Mouse (Mus musculus): Measurements from ENCODE around the gene Arf3. TPM values are rescaled to one million over a fixed set of nuclear protein-coding genes. Genes with fewer than 3 reads are reported as not detected.

Arf3 gene
- polyA plus RNA-seq, 1 experiment, result 19.8 TPM

DNA sequence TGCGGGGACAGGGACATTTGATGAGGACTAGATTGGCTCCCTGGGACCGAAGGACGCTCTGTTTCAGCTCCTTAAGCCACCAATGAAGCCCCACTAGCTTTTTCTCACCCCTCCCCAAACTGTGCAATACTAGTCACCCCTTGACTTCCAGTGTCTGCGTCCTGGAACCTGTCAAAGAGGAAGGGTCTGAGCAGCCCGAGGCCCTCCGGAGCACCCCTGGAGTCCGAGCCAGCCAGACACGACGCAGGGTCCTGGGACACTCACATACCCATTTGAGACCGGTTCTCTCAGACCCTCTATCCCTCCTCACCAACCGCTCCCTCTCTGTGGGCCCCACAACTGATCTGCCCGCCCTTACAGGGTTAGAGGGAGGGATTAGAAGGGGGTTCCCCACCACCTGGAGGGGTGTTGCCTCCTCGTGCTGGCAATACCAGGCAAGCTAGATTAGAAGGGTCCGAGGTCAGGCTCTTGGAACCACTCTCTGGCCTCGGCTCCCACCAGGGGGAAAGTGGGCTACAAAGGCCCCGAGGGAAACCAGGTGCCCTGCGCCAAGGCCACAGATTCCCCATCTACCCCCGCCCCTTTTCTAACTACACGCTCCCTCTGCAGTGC lies 14.1 kb upstream of the Arf3 start:
- H3K4me3 ChIP-seq (replicated peaks; ENCODE audit: control insufficient read depth, low read depth, low read length), result no peak overlapping the region
- WGBS, result 7% methylated on average over 19 of the region's 19 CpGs
- H3K27ac ChIP-seq (ENCODE audit: control insufficient read depth, insufficient read depth, low read depth, low read length, poor library complexity), result no peak overlapping the region
- H3K4me1 ChIP-seq (ENCODE audit: control insufficient read depth, insufficient read depth, low read length), result no peaks in the 10 kb centered on the region; the same call in 1 of the 2 replicates
- TF ChIP-seq POLR2A (IDR thresholded peaks at IDR 0.05; ENCODE audit: borderline replicate concordance, control insufficient read depth, low read depth, low read length) (no peak), CTCF (IDR thresholded peaks at IDR 0.05; ENCODE audit: control insufficient read depth, insufficient read depth, low read length) (no peak)

DNA sequence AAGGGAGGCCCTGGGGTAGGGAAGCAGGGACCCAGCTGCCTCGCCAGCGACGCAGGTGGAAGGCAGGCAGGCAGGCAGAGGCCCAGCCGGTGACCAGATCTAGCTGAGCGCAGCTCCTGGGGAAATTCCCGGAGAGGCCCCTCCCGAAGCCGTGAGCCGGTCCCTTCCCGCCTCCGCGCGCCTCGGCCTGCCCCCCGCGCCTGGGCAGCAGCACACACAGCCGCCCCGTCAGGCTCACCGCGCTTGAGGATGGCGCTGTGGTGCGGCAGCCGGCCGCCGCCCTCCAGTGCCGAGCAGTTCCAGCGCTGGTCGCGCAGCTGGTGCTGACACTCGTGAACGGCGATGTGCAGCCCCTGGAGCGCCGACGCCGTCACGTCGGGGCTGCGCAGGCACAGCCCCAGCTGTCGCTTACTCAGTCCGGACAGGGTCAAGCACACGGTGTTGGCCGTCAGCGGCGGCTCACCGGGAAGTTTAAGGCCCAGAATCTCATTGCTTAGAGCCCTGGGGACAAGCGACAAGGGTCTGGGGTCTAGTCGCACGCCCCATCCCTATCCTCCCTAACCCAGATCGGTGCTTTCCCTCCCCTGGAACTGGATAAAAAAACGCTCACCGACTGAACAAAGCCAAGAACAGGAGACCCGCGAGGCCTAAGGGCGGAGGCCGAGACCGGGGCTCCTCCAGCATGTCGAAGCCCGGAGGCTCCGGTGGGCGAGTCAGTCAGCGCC lies 13.4 kb upstream of the Arf3 start:
- WGBS, result 5% methylated on average over 62 of the region's 62 CpGs
- peak; percentile 2; the same call in 1 of the 2 replicates for TF ChIP-seq CTCF (IDR thresholded peaks at IDR 0.05; ENCODE audit: control insufficient read depth, insufficient read depth, low read length)
- TF ChIP-seq POLR2A (IDR thresholded peaks at IDR 0.05; ENCODE audit: borderline replicate concordance, control insufficient read depth, low read depth, low read length), result no peak
- Histone ChIP-seq H3K4me3 (replicated peaks; ENCODE audit: control insufficient read depth, low read depth, low read length) (no peak overlapping the region), H3K27ac (ENCODE audit: control insufficient read depth, insufficient read depth, low read depth, low read length, poor library complexity) (peak overlapping the region; percentile 15; the same call in 1 of the 2 replicates), H3K4me1 (ENCODE audit: control insufficient read depth, insufficient read depth, low read length) (no peaks in the 10 kb centered on the region; the same call in 1 of the 2 replicates)

GRCm38 (mm10) chr15:98775533-98775932 lies 12.5 kb upstream of the Arf3 start:
- no peaks in the 10 kb centered on the region; the same call in 1 of the 2 replicates for H3K4me1 ChIP-seq (ENCODE audit: control insufficient read depth, insufficient read depth, low read length)
- H3K27ac ChIP-seq (ENCODE audit: control insufficient read depth, insufficient read depth, low read depth, low read length, poor library complexity), result no peak overlapping the region
- 31% methylated on average over 5 of the region's 5 CpGs for WGBS
- TF ChIP-seq CTCF (IDR thresholded peaks at IDR 0.05; ENCODE audit: control insufficient read depth, insufficient read depth, low read length), result no peak
- no peak for TF ChIP-seq POLR2A (IDR thresholded peaks at IDR 0.05; ENCODE audit: borderline replicate concordance, control insufficient read depth, low read depth, low read length)
- no peak overlapping the region for H3K4me3 ChIP-seq (replicated peaks; ENCODE audit: control insufficient read depth, low read depth, low read length)

DNA sequence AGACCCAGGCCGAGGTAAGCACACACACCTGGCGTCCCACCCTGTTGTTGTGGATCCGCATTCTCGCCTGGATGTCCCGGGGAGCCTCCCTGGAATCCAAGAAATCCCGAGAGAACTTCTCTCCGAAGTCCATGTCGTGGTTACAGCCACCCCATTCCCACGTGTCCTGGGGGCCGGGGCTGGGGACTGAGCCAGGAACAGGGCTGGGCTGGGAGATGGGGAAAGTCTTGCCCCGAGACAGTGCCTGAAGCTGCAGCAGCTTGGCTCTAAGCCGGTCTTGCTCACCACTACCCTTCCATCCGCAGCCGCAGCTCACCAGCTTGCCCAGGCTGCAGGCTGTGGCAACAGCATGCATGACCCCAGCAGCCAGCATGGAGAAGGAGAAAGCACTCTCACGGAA lies 11.1 kb upstream of the Arf3 start:
- WGBS, result 78% methylated on average over 15 of the region's 15 CpGs
- H3K4me1 ChIP-seq (ENCODE audit: control insufficient read depth, insufficient read depth, low read length), result no peaks in the 10 kb centered on the region; the same call in 1 of the 2 replicates

GRCm38 (mm10) chr15:98772511-98773211 lies 9.6 kb upstream of the Arf3 start:
- 4% methylated on average over 36 of the region's 36 CpGs for WGBS
- TF ChIP-seq CTCF (IDR thresholded peaks at IDR 0.05; ENCODE audit: control insufficient read depth, insufficient read depth, low read length), result no peak
- no peak for TF ChIP-seq POLR2A (IDR thresholded peaks at IDR 0.05; ENCODE audit: borderline replicate concordance, control insufficient read depth, low read depth, low read length)
- H3K4me1 ChIP-seq (ENCODE audit: control insufficient read depth, insufficient read depth, low read length), result no peaks in the 10 kb centered on the region; the same call in 1 of the 2 replicates
- H3K4me3 ChIP-seq (replicated peaks; ENCODE audit: control insufficient read depth, low read depth, low read length), result peak overlapping the region; percentile 65
- H3K27ac ChIP-seq (ENCODE audit: control insufficient read depth, insufficient read depth, low read depth, low read length, poor library complexity), result peak overlapping the region; percentile 22; the same call in 1 of the 2 replicates

More for the DNA sequence above, 11.1 kb upstream of the Arf3 start:
- no peak for TF ChIP-seq CTCF (IDR thresholded peaks at IDR 0.05; ENCODE audit: control insufficient read depth, insufficient read depth, low read length)
- TF ChIP-seq POLR2A (IDR thresholded peaks at IDR 0.05; ENCODE audit: borderline replicate concordance, control insufficient read depth, low read depth, low read length), result no peak
- no peak overlapping the region for H3K4me3 ChIP-seq (replicated peaks; ENCODE audit: control insufficient read depth, low read depth, low read length)
- no peak overlapping the region for H3K27ac ChIP-seq (ENCODE audit: control insufficient read depth, insufficient read depth, low read depth, low read length, poor library complexity)

DNA sequence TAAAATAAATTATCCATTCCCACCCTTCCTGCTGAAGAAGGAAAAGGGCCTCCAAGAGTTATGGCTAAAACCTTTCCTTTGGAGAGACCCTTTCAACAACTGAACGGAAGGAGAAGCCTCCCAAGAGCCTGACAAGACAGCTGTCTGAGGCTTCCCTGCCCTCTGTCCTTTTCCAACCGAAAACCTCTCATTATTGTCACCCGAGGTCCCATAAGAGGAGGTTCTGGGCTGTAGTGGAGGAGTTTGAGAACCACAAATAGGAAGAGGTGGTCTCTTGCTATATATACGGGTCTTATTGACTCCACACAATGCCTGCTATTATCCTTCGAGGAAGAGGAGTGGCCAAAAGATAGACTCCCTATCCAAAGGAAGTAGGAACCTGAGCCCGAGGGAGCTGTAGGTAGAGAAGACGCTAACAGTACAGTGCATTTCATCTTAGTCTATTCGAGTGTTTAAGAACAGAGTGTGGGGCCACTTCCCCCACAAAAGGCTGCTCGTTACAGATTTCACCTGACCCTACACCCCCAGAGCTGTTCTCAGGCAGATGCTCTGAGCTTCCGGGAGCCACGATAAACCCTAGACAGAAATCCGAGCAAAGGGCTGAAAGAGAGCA lies 8.9 kb upstream of the Arf3 start:
- H3K27ac ChIP-seq (ENCODE audit: control insufficient read depth, insufficient read depth, low read depth, low read length, poor library complexity), result peak overlapping the region; percentile 22; the same call in 1 of the 2 replicates
- 8% methylated on average over 12 of the region's 12 CpGs for WGBS

GRCm38 (mm10) chr15:98768259-98768658 lies 5.2 kb upstream of the Arf3 start:
- 78% methylated on average over 5 of the region's 5 CpGs for WGBS
- TF ChIP-seq CTCF (IDR thresholded peaks at IDR 0.05; ENCODE audit: control insufficient read depth, insufficient read depth, low read length), result no peak
- no peak for TF ChIP-seq POLR2A (IDR thresholded peaks at IDR 0.05; ENCODE audit: borderline replicate concordance, control insufficient read depth, low read depth, low read length)

More for the DNA sequence above, 8.9 kb upstream of the Arf3 start:
- peak overlapping the region; percentile 65 for H3K4me3 ChIP-seq (replicated peaks; ENCODE audit: control insufficient read depth, low read depth, low read length)
- TF ChIP-seq POLR2A (IDR thresholded peaks at IDR 0.05; ENCODE audit: borderline replicate concordance, control insufficient read depth, low read depth, low read length) (no peak), CTCF (IDR thresholded peaks at IDR 0.05; ENCODE audit: control insufficient read depth, insufficient read depth, low read length) (no peak)
- H3K4me1 ChIP-seq (ENCODE audit: control insufficient read depth, insufficient read depth, low read length), result no peaks in the 10 kb centered on the region; the same call in 1 of the 2 replicates

More at GRCm38 (mm10) chr15:98768259-98768658, 5.2 kb upstream of the Arf3 start:
- H3K27ac ChIP-seq (ENCODE audit: control insufficient read depth, insufficient read depth, low read depth, low read length, poor library complexity), result no peak overlapping the region
- no peak overlapping the region for H3K4me3 ChIP-seq (replicated peaks; ENCODE audit: control insufficient read depth, low read depth, low read length)
- no peaks in the 10 kb centered on the region; the same call in 1 of the 2 replicates for H3K4me1 ChIP-seq (ENCODE audit: control insufficient read depth, insufficient read depth, low read length)
